Mouse (Mus musculus): ENCODE results near the gene Tmsb15a.
"Not testable (repeated sequence)": the region's sequence is repeated elsewhere in the genome, so short reads cannot be mapped to it uniquely, and the experiment has no call there.

The Tmsb15a gene

DNA sequence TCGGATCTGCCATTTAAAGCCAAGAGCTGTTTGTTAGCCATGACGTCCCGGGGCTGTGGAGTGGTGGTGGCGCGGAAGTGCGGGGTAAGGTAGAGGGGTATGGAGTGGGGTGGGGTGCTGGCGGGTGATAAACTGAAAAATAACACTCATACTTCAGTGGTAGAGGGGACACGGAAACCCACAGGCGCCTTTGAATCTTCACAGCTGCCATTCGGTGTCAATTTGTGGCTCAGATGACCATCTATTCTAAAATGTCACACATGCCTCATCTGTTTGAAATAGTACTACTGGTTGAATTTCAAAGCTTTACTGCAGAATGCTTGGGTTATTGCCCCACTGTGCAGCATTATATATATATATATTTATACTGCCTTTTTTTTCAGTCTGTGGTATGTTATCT, at the start of gene Tmsb15a:
TSS of gene Tmsb15a (minus strand) at position 101 of the 400 bp plus-strand sequence.
- DNase-seq, result no peak

DNA sequence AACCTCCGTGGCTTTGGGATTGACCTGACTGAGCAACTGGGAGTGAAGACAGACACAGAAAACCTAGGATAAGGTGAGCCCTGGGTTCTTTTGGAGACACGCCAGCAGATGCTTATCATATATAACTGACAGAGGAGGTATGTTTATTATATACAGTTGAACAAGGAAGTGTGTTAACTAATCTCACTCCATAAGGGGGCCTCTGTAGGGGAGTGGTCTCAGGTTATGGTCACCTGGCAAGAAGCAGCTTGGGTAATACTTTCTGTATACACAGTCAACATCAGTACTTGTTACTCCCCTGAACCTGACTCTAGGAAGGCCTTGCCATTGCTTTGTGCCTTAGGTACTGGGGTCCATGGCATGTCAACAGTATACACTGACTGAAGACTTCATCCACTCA, 43.5 kb upstream of the Tmsb15a start:
- no peak for DNase-seq

DNA sequence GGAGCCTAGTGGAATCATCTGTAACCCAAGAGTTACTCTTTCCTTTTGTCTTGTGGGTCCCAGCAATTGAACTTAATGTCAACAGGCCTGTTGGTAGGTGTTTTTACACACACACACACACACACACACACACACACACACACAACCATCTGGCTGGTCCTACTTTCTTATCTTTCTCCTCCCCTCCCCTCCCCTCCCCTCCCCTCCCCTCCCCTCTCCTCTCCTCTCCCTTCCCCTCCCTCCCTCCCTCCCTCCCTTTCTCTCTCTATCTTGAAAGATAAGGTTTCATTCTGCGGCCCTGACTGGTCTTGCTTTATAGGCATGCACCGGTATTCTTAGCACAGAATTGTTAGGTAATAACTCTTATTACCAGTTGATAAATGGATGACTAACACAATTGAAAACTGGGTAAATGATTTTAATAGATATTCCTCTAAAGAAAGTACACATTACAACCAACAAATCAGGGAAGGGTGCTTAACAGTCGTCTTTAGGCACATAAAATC, 43.0 kb upstream of the Tmsb15a start:
- DNase-seq, result no peak

DNA sequence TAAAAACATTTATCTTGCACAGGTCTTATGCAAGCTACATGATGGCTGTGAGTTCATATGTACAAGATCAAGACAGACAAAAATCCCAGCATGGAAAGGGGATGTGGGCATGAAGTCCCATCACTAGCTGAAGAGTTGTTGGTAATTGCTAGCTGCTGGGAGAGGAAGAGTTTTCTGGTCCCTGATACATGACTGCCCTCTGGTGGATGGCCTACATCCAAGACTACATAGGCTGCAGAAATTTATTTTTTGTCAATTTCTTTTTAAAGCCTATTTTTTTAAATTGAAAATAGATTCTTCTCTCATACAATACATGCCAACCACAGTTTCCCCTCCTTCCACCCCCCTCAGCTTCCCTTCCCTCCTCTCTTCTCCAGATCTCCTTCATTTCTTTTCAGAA, 36.6 kb upstream of the Tmsb15a start:
- DNase-seq, result peak; percentile 33 to 58

DNA sequence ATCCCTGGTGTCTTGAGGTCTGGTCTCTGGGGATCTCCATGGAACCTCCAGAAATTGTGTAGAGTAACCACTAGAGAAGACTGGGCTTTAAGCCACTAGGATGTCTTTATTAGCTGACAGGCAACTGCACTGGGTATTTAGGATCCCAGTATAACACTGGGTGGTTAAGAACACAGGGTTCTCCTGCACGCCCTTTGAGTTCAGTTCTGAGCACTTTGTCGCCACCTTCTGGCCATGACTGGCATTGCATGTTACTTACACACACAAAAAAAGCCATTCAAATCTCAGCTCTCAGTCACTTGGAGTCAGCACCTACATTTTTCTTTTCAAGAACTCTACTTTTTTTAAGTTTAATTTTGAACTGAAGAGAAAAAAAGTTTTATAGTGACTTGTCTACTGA, 27.8 kb upstream of the Tmsb15a start:
- DNase-seq, result peak; percentile 82 to 84

DNA sequence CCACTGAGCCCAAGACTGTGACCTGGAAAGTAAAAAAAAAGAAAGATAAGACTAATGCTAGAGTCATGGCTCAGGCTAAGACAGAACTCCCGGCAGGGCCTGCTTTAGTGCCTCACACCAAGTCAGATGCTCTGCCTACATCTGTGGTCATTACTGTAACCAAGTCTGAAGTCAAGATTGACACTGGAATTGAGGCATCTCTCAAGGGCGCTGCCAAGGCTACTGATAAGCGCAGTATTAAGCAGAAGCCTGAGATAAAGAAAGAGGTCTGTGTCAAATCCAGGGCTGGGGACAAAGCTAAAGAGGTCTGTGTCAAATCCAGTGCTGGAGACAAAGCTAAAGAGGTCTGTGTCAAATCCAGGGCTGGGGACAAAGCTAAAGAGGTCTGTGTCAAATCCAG, 20.3 kb upstream of the Tmsb15a start:
- not testable (repeated sequence) for DNase-seq

DNA sequence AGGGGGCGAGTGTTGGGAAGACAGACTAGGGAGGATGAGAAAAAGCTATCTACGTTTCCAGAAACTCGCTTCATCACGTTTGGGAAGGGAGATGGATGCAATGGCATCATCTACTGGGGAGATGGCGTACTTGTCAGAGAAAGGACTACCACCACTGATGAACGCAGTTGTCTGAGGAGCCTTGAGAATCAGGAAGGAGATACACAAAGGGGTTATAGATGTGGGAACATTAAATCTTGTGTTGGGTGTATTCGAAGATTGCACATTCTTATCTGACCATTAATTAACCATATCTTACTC, 17.9 kb upstream of the Tmsb15a start:
- DNase-seq, result no peak

DNA sequence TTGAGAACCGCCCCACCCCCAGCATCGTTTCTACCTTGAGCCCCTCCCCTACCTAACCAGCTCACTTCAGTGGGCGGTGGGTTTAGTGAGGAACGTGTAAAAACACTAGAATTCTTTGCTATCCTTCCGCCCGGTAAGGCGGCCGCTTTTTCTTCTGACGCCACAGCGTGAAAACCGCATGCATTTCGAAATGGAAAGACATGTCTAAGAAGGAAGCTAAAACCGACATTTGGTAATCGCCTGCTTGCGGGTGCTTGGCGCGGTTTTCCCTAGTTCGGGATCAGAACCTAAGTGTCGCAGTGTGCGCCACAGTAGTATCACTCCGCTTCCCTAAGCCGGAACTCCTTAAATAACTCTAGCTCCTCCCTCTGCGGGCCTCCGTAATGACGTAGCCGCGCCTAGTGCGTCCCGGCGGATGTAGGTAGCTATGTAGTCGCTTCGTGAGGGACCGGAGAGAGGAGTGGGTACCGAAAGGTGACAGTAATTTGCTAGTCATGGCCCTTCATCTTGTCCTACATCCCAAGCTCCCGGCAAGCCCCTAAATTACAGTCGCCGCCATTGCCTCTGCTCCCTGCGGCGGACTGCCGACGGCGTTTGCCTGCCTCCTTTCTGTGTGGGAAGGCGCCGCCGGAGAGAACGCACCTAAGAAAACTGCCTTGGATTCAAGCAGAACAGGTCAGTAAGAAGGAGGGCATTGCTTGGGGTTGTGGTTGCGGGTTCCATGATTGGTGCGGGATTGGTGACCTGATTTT, 17.4 kb upstream of the Tmsb15a start, which contains the start of the genes Armcx5 and Gprasp1:
TSS of gene Armcx5 (plus strand) at position 430 of the 752 bp plus-strand sequence.
TSS of gene Gprasp1 (plus strand) at position 430 of the 752 bp plus-strand sequence.
- peak; percentile 89 to 91 for DNase-seq

DNA sequence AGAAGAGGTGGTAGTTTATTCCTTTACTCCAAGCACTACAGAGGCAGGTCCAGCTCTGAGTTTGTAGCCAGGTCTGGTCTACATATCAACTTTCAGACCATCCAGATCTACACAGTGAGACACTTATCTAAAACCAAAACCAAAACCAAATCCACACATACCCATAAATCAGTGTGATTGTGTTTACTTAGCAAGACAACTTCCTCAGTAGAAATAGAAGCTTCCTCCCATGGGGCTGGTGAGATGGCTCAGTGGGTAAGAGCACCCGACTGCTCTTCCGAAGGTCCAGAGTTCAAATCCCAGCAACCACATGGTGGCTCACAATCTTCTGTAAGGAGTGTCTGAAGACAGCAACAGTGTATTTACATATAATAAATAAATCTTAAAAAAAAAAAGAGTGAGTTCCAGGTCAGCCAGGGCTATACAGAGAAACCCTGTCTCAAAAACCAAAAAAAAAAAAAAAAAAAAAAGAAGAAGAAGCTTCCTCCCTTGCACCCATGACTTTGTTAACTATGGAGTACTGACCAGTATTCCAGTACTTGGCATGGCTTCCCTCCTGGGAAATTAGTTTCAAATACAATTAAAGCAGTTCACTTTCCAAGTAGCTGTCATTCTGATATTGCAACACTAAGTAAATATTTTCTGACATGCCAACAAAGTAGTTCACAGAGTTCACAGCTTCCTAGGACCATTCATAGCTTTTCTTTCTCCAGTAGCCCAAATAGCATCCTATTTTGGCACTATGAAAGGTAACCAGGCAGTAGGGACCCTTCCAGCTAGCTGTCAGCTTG, 13.9 kb upstream of the Tmsb15a start:
- DNase-seq, result no peak

DNA sequence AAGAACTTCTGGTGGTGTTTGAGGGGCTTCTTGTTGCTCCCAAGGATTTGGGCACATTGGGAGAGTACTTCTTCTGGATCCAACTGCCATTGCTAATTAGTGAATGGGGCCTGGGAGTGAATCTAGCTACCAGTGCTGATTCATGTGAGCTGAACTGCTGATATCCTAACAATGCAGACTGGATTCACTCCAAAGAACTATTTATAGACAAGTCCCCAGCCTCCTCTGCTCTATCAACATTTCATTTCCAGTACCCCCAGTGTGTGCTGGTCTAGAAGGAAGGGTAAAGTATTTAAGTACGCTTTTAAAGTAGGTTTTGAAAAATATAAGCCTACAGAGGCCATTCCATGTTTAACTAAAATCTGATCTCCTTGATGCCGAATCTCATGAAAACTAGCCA, 12.2 kb downstream of the Tmsb15a start:
- no peak for DNase-seq

DNA sequence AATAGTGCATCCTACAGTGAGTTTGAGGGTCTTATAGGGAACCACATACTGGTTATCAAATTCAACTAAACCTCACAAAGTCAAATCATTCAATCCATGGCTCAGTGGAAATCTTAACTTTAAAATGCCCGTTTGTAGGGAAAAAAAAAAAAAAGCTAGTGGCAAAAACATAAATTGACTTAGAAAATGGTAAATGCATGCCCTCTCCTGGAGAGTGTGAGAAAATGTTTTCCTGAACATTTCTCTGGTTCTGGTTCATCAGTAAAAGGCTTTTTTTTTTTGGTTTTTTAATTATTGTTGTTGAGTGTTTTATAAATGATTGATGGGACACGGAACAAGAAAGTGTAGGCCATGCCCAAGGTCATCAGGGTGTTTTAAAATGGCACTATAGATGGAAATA, 20.7 kb downstream of the Tmsb15a start:
- no peak for DNase-seq

DNA sequence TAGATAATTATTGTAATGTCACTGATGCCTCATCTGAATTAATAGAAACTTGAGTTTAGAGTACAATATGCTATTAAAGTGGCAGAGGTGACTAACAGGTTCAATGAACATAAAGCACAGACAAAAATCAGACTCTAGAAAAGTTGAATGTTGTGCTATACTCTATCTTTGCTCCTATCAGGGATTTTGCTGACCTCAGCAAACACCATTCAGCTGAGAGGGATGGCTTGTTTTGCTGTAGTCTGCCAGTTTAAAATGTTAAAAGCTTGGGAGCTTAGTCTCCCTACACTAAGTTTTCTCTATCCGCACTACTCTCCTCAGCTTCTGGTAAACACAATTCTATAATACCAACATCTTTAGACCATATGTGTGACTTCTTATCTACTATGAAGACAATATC, 21.9 kb downstream of the Tmsb15a start:
- no peak for DNase-seq

DNA sequence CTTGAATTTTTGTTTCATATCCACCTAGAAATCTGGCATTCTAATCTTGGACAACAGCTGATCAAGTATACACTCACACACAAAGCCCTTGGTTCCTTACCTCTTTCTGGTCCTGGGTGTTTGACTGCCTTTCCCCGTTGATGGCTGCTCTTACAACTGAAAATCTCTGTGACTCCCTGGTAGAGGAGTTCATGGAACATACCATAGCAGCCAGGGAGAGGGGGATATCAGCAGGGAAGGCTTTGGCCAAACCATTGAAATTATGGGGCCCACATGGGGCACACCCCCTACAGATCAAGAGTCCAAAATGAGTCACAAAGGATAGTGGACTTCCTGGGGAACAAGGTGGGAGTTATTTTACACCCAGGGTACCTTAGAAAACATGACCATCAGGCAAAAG, 31.4 kb downstream of the Tmsb15a start, which contains the start of gene Tcp11x2:
TSS of gene Tcp11x2 (minus strand) at position 158 of the 400 bp plus-strand sequence.
- DNase-seq, result no peak

DNA sequence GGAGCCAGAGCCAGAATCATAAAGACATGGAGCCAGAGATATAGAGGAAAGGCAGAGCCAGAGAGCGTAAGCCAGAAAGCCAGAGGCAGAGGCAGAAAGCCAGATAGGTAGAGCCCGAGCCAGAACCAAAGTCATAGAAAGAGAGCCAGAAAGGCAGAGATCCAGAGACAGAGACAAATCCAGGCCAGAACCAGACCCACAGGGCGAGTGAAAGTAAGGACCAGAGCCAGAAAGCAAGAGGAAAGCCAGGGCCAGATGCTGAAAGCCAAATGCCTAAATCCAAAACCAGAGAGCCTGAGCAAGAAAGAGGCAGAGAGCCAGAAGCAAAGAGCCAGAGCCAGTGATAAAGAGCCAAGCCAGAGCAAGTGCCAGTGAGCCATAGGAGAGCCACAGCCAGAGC, 37.3 kb downstream of the Tmsb15a start:
- DNase-seq, result no peak

DNA sequence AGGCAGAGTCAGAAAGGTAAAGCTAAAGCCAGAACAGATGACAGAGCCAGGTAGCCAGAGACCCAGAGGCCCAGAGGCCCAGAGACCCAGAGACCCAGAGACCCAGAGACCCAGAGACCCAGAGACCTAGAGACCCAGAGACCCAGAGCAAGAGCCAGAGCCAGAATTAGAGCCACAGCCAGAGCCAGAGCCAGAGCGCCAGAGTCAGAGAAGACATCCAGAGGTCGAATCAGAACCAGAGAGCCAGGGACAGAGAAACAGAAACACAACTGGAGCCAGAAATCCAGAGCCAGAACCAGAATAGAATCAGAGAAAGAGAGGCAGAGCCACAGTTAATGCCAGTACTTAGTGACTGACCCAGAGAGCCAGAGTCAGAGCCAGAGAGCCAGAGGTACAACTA, 43.2 kb downstream of the Tmsb15a start:
- no peak for DNase-seq

Data from kidney, postnatal 4 days (tissue).